Mouse (Mus musculus) adrenal gland, postnatal 25 days (tissue): ENCODE data around the gene Gm17018. TPM values are rescaled to one million over a fixed set of nuclear protein-coding genes. Genes with fewer than 3 reads are reported as not detected.

ENCODE experiments used
- DNase-seq: peaks from one replicate; pipeline ENCODE4 v3.0.0; 2021; ENCODE audit warnings: mixed read lengths
- total RNA-seq: library from RNA; stranded (reverse); gene quantifications from 2 replicates; pipeline ENCODE4 v1.2.3, GENCODE M21; 2021

Gm17018 gene
- total RNA-seq, 1 experiment from 2014 or later = 31.8 TPM

- no peak for DNase-seq
Measured at GRCm38 (mm10) chr19:45589761-45590160, 29.3 kb downstream of the Gm17018 start.

DNA sequence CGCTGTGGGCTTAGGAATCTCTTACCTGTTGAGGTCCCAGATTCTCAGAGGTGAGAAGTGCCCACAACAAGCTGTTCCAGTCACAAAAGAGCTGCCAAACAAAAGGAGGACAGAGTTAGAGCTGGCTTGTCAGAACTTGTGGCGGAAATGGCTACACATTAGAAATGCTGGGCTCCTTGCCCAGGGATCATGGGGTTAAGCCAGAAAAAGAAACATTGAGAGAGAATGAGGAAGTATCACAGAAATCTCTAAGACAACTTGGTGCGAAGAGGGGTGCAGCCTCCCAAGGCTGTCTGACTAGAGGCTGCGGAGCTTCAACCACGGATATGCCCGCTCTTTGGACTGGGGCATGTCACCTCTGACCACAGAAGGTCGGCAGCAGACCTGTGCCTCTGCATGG lies 31.3 kb downstream of the Gm17018 start:
- DNase-seq = peak; percentile 33

GRCm38 (mm10) chr19:45592916-45593315 lies 32.5 kb downstream of the Gm17018 start:
- DNase-seq = no peak

DNA sequence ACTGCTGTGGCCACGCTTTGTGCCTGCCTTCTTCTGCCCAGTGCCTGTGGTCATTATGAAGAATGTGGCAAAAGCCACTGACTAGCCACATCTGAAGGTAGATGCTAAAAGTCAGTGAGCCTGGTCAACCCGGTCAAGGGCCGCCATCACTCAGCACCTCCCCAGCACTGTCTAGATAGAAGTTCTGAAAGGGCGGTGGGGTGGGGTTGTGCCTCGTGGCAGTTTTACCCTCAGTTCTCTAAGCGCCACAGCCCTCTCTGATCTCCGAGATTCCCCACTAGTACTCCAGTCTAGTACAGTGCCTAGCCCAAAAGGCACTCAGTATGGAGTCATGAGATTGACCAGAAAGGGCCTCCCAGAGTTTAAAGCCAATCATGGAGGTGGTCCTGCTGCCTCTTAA lies 33.7 kb downstream of the Gm17018 start:
- DNase-seq = no peak

DNA sequence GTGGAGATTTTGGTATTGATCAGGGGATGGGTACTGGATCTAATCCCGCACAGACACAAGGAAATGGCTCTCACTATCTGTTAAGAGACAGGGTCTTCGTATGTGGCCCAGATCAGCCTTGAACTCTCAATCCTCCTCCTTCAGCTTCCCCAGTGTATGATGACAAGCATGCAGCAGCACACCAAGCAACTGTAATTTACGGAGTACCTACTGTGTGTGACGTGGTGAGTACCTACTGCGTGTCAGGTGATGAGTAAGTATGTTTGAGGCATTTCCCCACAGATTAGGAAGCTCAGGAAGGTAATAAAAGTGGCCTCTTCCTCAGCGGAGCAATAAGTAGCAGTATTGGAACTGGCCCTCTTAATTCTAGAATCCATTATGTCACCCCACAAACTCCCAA lies 35.1 kb downstream of the Gm17018 start:
- DNase-seq = no peak

- no peak for DNase-seq
Measured at GRCm38 (mm10) chr19:45596019-45596418, 35.6 kb downstream of the Gm17018 start.

DNA sequence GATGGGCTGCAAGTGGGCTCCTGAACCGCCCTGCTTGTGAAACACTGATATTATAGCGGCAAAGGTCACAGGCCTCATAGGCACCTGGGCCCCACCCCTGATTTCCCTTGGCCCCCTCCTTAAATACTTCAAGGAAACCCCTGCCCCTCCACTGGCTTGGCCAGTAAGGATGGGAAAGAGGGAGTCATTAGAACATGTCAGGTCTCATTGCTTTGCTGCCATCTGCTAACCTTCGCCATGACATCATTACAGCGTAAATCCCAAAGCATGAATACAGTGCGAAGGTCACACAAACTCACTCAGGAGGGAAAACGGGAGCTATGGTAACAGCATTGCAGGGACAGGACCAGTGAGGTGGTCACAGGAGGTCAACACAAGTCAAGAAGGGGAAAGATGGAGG lies 36.0 kb downstream of the Gm17018 start:
- DNase-seq = no peak

- no peak for DNase-seq
Measured at GRCm38 (mm10) chr19:45597106-45597505, 36.7 kb downstream of the Gm17018 start.

GRCm38 (mm10) chr19:45602606-45603005 lies 42.2 kb downstream of the Gm17018 start:
- no peak for DNase-seq

- no peak for DNase-seq
Measured at GRCm38 (mm10) chr19:45606701-45607100, 46.3 kb downstream of the Gm17018 start.

DNA sequence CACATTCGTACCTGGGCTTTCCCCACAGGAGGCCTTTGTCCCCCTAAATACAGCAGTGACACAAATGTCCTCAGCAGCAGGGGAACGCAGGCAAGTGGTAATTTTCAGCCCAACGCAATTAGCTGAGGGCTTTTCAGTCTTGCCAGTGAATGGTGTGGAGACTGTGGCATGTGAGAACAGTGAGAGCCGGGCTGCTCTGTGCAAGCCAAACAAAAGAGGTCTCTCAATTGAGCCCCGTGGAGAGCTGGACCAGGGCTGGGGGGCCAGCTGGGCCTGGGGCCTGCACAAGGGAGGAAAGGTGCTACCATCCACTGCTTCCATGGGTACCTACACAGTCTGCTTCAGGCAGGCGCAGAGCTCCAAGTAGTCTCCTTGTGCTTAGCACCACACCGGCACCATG lies 47.1 kb downstream of the Gm17018 start:
- DNase-seq = no peak

DNA sequence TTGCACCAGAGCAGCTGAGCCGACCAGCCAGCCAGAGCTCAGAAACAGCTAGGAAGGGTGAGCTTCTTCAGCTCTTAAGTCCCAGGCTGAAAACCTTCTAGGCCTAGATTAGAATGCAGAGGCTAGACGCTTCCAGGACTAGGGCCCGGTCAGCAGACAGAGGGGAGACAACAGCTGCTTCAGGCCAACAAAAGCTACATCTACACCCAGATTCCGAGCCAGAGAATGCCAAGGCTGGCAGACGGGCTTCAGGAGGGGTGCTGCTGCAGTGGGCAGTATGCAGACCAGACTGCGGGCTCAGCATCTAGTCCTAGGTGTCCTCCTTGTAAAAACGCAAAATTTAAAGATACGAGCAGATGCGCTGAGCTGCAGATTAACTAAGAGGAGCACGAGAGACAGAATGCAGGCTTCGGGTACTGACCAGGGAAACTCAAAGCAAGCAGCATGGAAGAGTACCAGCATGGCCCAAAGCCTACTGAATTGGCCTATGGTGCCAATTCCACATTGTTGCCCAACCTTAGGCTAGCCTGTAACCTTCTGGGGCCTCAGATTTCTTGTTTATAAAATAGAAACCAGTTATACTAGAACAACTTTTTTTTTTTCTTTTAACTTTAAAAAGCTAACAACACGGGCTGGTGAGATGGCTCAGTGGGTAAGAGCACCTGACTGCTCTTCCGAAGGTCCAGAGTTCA lies 48.4 kb downstream of the Gm17018 start:
- DNase-seq = no peak

- DNase-seq = no peak
Measured at GRCm38 (mm10) chr19:45610823-45611222, 50.4 kb downstream of the Gm17018 start.

- DNase-seq = no peak
Measured at GRCm38 (mm10) chr19:45614375-45614774, 54.0 kb downstream of the Gm17018 start.

- no peak for DNase-seq
Measured at GRCm38 (mm10) chr19:45614928-45615327, 54.5 kb downstream of the Gm17018 start.

GRCm38 (mm10) chr19:45615415-45616213 lies 55.2 kb downstream of the Gm17018 start:
- DNase-seq = no peak

GRCm38 (mm10) chr19:45616214-45616518 lies 55.8 kb downstream of the Gm17018 start:
- no peak for DNase-seq

DNA sequence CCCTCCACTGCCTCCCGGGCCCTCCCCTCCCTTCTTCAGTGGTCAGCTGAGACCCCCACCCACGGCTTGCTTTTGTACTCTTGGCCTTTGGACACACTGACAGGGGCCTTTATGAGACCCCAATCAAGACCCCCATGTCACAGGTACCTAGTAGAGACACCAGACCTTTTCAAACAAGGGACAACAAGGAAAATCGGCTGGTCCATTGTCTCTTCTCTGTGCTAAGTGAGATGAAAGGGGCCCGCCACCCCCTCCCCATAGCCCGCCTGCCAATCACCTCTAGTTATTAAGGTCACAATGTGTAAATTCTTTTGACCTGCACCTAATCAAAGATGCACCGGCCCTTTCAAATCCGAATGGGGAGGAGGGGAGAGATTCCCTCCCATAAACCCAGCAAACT lies 56.3 kb downstream of the Gm17018 start:
- DNase-seq = no peak

- DNase-seq = no peak
Measured at GRCm38 (mm10) chr19:45618184-45618583, 57.8 kb downstream of the Gm17018 start.

DNA sequence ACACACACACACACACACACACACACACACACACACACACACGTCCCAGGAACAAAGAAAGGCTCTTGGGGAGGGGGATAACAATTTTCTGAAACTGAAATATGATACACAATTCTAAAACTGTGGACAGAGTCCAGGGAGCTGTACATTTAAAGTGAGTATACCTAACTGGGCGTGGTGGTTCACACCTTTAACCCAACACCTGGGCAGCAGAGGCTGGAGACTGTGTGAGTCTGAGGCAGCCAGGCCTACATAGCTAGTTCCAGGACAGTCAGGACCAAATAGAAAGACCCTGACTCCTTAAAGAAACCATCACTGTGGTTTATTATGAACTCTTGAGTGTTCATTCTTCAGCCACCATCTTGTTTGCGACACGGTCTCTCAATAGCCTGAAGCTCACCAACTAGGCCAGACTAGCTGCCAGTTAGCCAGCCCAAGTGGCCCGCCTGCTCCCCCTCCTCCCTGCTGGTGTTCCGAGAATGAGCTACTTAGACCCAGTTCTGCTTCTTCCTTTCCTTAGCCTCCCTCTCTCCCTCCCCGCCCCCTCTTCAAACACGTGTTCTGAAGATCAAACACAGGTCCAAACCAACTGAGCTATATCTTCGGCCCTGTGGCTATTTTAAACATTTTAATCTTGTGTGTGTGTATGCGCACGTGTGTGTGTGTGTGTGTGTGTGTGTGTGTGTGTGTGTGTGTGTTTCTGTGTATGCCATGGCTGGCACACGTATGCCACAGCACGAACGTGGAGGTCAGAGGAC lies 59.5 kb downstream of the Gm17018 start:
- DNase-seq = no peak

DNA sequence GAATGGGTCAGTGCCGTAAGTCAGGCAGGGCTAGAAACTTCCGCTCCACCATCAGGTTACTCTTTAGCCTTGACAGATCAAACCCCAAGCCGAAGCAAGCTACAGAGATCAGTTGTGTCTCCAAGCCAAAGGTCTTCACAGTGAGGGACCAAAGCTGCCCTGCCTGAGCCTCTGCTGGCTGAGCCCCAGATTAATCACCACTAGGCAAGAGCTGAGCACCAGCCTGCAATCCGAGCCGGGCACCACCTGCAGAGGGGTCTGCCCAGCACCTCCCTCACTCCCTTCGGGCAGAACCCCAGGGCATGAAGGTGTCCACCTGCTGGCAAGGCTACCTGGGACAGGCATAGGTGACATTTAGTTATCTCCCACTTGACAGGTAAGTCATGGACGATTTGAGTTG lies 60.6 kb downstream of the Gm17018 start:
- no peak for DNase-seq

DNA sequence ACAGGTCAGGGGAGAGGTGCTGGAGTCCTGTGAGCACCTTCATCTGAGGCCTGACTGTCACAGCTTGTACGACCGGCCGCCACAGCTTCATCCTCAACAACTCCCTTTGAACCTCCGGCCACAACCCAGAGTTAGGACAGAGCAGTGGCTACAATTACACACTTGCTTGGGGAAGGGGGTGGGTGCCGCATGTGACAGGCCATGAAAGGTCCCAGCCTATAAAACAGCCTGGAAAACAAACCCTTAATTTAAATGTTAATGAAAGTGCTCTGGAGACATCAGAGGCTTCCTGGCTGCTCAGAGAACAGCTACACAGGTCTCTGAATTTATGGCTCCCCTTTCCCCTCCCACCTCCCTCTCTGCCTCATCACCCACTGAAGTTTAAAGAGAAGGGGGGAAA lies 61.7 kb downstream of the Gm17018 start:
- DNase-seq = no peak

DNA sequence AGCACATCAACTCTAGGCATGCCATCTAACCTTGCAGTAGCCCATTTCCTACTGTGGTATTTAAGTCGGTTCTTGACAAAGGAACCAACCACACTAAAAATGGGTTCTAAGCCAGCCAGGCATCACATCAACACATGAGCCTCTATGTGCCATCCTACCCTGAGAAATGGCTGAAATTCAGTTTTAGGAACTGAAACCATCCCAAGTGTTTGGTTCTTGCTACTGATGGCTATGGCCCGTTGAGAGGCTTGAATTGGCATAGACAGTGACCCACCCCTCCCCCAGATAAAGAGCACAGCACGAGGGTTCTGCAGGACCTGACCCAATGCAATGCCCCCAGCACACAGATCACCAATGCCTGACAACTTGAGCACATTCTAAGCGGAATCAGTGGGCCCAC lies 63.3 kb downstream of the Gm17018 start:
- no peak for DNase-seq
